Mouse (Mus musculus) midbrain, embryonic 11.5 days (tissue): ENCODE data around the gene Slco1b2. TPM values are rescaled to one million over a fixed set of nuclear protein-coding genes. Genes with fewer than 3 reads are reported as not detected.

Experiments
- ATAC-seq: fragments of 200-750 bp; cut with Nextera tagmentation; 2 replicates; pipeline ENCODE4 v1.8.0; 2017; ENCODE audit warnings: moderate TSS enrichment, moderate library complexity; ENCODE audit not compliant: low FRiP score
- DNase-seq: peaks from one replicate; pipeline ENCODE4 v3.0.0; 2015; ENCODE audit warnings: low spot score; ENCODE audit errors: missing footprints
- H3K27ac ChIP-seq: fragments of 300-500 bp; sonication (generic); 2 replicates; pipeline ENCODE4 v1.5.1; 2014; ENCODE audit warnings: low read depth, low read length
- H3K27me3 ChIP-seq: fragments of 300-500 bp; sonication (generic); 2 replicates; pipeline ENCODE4 v1.6.1; 2014; ENCODE audit warnings: mild to moderate bottlenecking, low read length, moderate library complexity, mixed read lengths; ENCODE audit not compliant: control insufficient read depth, insufficient read depth
- H3K36me3 ChIP-seq: fragments of 300-500 bp; sonication (generic); 2 replicates; pipeline ENCODE4 v1.6.1; 2014; ENCODE audit warnings: mild to moderate bottlenecking, low read length, moderate library complexity, mixed read lengths; ENCODE audit not compliant: control insufficient read depth, insufficient read depth
- H3K4me1 ChIP-seq: fragments of 300-500 bp; sonication (generic); 2 replicates; pipeline ENCODE4 v1.6.1; 2014; ENCODE audit warnings: low read length; ENCODE audit not compliant: control insufficient read depth, insufficient read depth
- H3K4me2 ChIP-seq: fragments of 300-500 bp; sonication (generic); 2 replicates; pipeline ENCODE4 v1.6.1; 2014; ENCODE audit warnings: mild to moderate bottlenecking, moderate library complexity
- H3K4me3 ChIP-seq: fragments of 300-500 bp; sonication (generic); 2 replicates; pipeline ENCODE4 v1.5.1; 2014; ENCODE audit warnings: low read depth, low read length
- H3K9ac ChIP-seq: fragments of 300-500 bp; sonication (generic); 2 replicates; pipeline ENCODE4 v1.6.1; 2014; ENCODE audit warnings: low read length
- H3K9me3 ChIP-seq: fragments of 300-500 bp; sonication (generic); 2 replicates; pipeline ENCODE4 v1.6.1; 2016; ENCODE audit warnings: low read length; ENCODE audit not compliant: control insufficient read depth
- WGBS: fragments of 180-500 bp; shearing (Covaris S2); extraction: QIAGEN DNeasy Blood & Tissue Kit; methylation state at CpG from one replicate; pipeline ENCODE4 v1.1.7; 2014; 5-methylcytosine and 5-hydroxymethylcytosine counted together
- polyA plus RNA-seq: library from polyadenylated mRNA; unstranded; fragments of >200 nt; fragmentation: Nextera tagmentation; extraction: Ambion mirVana; gene quantifications from 2 replicates; pipeline ENCODE4 v1.2.1, GENCODE M21; 2014

Gene Slco1b2
- polyA plus RNA-seq, 1 experiment from 2014 or later: not detected

DNA sequence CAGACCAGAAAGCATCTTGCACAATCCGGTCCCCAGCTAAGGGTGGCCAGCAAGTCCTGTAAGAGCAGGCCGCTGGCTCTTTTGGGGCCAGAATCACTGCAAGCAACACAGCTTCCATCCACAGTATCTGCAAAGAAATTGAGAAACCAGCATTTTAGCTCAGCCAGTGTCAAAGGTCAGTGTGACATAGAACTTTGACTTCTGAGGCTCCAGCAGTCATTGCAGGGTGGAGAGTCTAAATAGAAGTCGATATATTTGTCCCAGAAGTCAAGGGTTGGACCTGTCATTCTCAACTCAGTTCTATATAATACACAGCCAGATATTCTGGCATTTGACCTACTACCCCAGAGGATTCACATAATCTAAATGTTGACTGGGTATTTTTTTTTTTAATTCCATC is 14.0 kb upstream of the Slco1b2 start:
- Histone ChIP-seq H3K4me1 (no peaks in the 10 kb centered on the region), H3K9ac (no peak overlapping the region), H3K4me2 (no peak overlapping the region), H3K36me3 (no peaks in the 10 kb centered on the region), H3K9me3 (no peaks in the 10 kb centered on the region), H3K4me3 (no peak overlapping the region), H3K27ac (no peak overlapping the region), H3K27me3 (no peaks in the 10 kb centered on the region)
- no peak for ATAC-seq
- WGBS: 94% methylated on average over 3 of the region's 3 CpGs
- DNase-seq: no peak

GRCm38 (mm10) chr6:141632935-141633334 is 3.6 kb downstream of the Slco1b2 start:
- no peaks in the 10 kb centered on the region for H3K27me3 ChIP-seq

DNA sequence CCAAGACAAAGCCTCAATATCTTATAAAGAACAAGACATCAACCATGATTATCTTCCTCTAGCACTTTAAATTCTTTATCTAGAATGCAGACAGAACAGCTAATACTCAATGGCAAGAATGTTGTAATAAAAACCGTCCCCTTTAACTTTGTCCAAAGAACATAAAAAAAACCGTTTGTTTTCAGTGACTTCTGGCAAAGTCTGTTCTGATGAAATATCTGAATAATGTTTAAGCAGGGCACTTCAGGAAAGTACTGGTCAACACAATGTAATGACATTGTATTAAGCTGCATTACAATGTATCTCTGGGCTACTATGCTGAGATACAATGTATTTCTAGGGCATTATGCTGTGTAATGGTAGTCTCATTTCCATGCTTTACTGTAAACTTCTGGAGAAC is 5.9 kb downstream of the Slco1b2 start:
- no peak overlapping the region for H3K27ac ChIP-seq
- H3K4me2 ChIP-seq: no peak overlapping the region
- no peak for DNase-seq
- no peak overlapping the region for H3K4me3 ChIP-seq
- no peaks in the 10 kb centered on the region for H3K4me1 ChIP-seq
- H3K36me3 ChIP-seq: no peaks in the 10 kb centered on the region
- no peaks in the 10 kb centered on the region for H3K27me3 ChIP-seq
- H3K9ac ChIP-seq: no peak overlapping the region
- no peaks in the 10 kb centered on the region for H3K9me3 ChIP-seq
- WGBS: 78% methylated on average over 2 of the region's 2 CpGs
- no peak for ATAC-seq

More at GRCm38 (mm10) chr6:141632935-141633334, 3.6 kb downstream of the Slco1b2 start:
- H3K9ac ChIP-seq: no peak overlapping the region
- H3K27ac ChIP-seq: no peak overlapping the region
- H3K4me3 ChIP-seq: no peak overlapping the region
- WGBS: 92% methylated on average over 6 of the region's 6 CpGs
- no peak overlapping the region for H3K4me2 ChIP-seq
- ATAC-seq: no peak
- H3K9me3 ChIP-seq: no peaks in the 10 kb centered on the region
- DNase-seq: no peak
- no peaks in the 10 kb centered on the region for H3K36me3 ChIP-seq
- no peaks in the 10 kb centered on the region for H3K4me1 ChIP-seq

DNA sequence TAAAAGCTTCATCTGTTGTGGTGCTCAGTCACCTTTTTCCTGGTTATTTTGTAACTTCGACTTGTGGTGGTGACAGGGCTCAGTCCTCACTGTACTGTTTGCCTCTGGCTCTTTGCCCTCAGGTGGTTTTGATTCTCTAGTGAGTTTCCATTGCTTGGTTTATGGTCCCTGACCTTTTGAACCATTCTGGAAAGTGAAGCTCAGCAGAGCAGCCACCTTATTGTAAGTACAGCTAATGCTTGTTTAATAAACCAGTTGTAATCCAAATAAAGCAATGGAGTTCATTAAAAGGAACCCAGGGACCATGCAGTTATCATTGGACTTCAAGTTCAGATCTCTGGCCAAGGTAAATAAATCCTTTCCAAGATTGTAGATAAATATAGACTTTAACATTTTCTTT is 11.3 kb downstream of the Slco1b2 start:
- Histone ChIP-seq H3K9ac (no peak overlapping the region), H3K27ac (no peak overlapping the region), H3K9me3 (no peaks in the 10 kb centered on the region), H3K4me2 (no peak overlapping the region), H3K4me3 (no peak overlapping the region), H3K27me3 (no peaks in the 10 kb centered on the region), H3K4me1 (no peaks in the 10 kb centered on the region), H3K36me3 (no peaks in the 10 kb centered on the region)
- DNase-seq (no peak), ATAC-seq (no peak)
- WGBS: 68% methylated on average over 1 of the region's 1 CpGs

DNA sequence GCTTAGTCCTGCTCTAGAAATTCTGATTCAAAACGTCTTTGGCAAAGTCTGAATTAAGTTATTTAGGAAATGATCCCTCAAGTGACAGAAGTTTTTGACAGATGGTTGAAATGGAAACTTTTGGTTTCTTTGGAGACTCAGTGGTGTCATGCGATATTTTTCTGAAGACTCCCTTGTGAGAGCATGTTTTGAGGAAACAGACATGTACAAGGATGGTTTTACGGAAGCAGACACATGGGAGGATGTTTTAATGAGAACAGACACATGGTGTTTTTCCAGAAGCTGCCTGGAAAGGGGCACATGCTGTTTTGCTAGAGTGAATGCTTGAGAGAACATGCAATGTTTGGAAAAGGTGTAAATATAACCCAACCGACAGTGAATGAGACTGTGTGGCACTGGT is 57.7 kb downstream of the Slco1b2 start:
- ATAC-seq (no peak), DNase-seq (no peak)
- Histone ChIP-seq H3K27me3 (no peaks in the 10 kb centered on the region), H3K9me3 (no peaks in the 10 kb centered on the region), H3K27ac (no peak overlapping the region), H3K4me3 (no peak overlapping the region), H3K4me1 (no peaks in the 10 kb centered on the region), H3K36me3 (no peaks in the 10 kb centered on the region), H3K4me2 (no peak overlapping the region), H3K9ac (no peak overlapping the region)
- 81% methylated on average over 4 of the region's 4 CpGs for WGBS

DNA sequence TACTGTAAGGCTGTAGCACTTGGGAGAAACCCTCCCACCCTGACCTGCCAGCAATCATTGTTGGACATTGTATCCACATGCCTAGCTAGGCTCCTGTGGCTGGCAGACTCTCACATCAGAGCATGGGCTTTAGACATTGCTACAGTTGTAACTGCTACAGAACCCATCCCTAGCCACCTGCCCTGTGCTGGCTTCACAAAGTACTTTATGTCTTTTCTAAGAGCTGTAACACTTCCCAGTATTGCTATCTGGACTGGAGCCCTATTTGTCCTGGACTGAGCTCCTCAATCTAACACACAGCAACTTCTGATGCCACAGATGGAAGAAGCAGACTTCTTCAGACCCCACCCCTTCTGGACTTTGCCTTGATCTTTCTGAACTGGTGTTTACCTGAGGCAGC is 61.9 kb downstream of the Slco1b2 start:
- H3K4me1 ChIP-seq: no peaks in the 10 kb centered on the region
- H3K9me3 ChIP-seq: no peaks in the 10 kb centered on the region
- H3K36me3 ChIP-seq: no peaks in the 10 kb centered on the region
- H3K27ac ChIP-seq: no peak overlapping the region
- ATAC-seq (no peak), DNase-seq (no peak)
- H3K4me3 ChIP-seq: no peak overlapping the region
- no peak overlapping the region for H3K4me2 ChIP-seq
- no peaks in the 10 kb centered on the region for H3K27me3 ChIP-seq
- H3K9ac ChIP-seq: no peak overlapping the region

Other genes with a start within 250 kb of the Slco1b2 start
- gene Slco1c1, start 105.2 kb upstream of the Slco1b2 start, polyA plus RNA-seq: 1.5 and 2.1 TPM in 2 replicates
- gene Gm5724, start 144.3 kb downstream of the Slco1b2 start, polyA plus RNA-seq: not detected in 2 replicates
- not detected in 2 replicates for gene Slco1a4, start 226.7 kb downstream of the Slco1b2 start, polyA plus RNA-seq